Mouse (Mus musculus): Measurements from ENCODE around the gene Ndufb5. TPM values are rescaled to one million over a fixed set of nuclear protein-coding genes. Genes with fewer than 3 reads are reported as not detected.

Ndufb5 gene
- polyA plus RNA-seq, 1 experiment from 2014 or later = 296 TPM

- Histone ChIP-seq H3K27me3 (no peaks in the 10 kb centered on the region), H3K4me3 (replicated peaks) (no peak overlapping the region), H3K36me3 (no peaks in the 10 kb centered on the region), H3K27ac (replicated peaks) (no peak overlapping the region), H3K9ac (no peak overlapping the region), H3K4me1 (no peaks in the 10 kb centered on the region), H3K9me3 (replicated peaks) (no peaks in the 10 kb centered on the region), H3K4me2 (replicated peaks) (no peak overlapping the region)
- 49% methylated on average over 2 of the region's 2 CpGs for WGBS
- no peak for ATAC-seq (ENCODE audit: insufficient number of reproducible peaks, low FRiP score, low TSS enrichment, low read depth)
Measured at GRCm38 (mm10) chr3:32770781-32771180, 34.0 kb downstream of the Ndufb5 start.

Other genes with a start within 250 kb of the Ndufb5 start
- gene Kcnmb3, start 244.8 kb upstream of the Ndufb5 start, polyA plus RNA-seq (2015; fragmentation: Nextera tagmentation; extraction: Ambion mirVana) = 0.41 and 0.59 TPM in 2 replicates
- gene Zfp639, start 226.7 kb upstream of the Ndufb5 start, polyA plus RNA-seq (2015; fragmentation: Nextera tagmentation; extraction: Ambion mirVana) = 35.8 and 43.2 TPM in 2 replicates
- gene Mfn1, start 207.5 kb upstream of the Ndufb5 start, polyA plus RNA-seq (2015; fragmentation: Nextera tagmentation; extraction: Ambion mirVana) = 27.2 and 33.8 TPM in 2 replicates
- 75.1 and 77.0 TPM in 2 replicates for gene Gnb4, start 120.4 kb upstream of the Ndufb5 start, polyA plus RNA-seq (2015; fragmentation: Nextera tagmentation; extraction: Ambion mirVana)
- gene Actl6a, start 30.7 kb upstream of the Ndufb5 start, polyA plus RNA-seq (2015; fragmentation: Nextera tagmentation; extraction: Ambion mirVana) = 121 and 128 TPM in 2 replicates
- 24.8 and 25.1 TPM in 2 replicates for gene Mrpl47, start 615 bp downstream of the Ndufb5 start, polyA plus RNA-seq (2015; fragmentation: Nextera tagmentation; extraction: Ambion mirVana)
- gene Usp13, start 80.6 kb downstream of the Ndufb5 start, polyA plus RNA-seq (2015; fragmentation: Nextera tagmentation; extraction: Ambion mirVana) = 6.5 and 6.7 TPM in 2 replicates

All from embryonic facial prominence, embryonic 15.5 days (tissue).